Mouse (Mus musculus) heart, postnatal 14 days (tissue): ENCODE measurements around the gene Ikzf3. TPM values are rescaled to one million over a fixed set of nuclear protein-coding genes. Genes with fewer than 3 reads are reported as not detected.

Experiments
- DNase-seq, 2 experiments: peaks; one replicate each; pipeline ENCODE4 v3.0.0; 2021 to 2022
- intact Hi-C: fragments of 180-260 bp; cut with DNase I; formaldehyde crosslinking; loops from one replicate; pipeline ENCODE4 v1.15.1; 2025
- total RNA-seq, 2 experiments: library from RNA; stranded (reverse); gene quantifications; 2 replicates each; pipeline ENCODE4 v1.2.3; 2021

The Ikzf3 gene
- total RNA-seq, 2 experiments from 2014 or later, result 0.81 to 5.4 TPM

DNA sequence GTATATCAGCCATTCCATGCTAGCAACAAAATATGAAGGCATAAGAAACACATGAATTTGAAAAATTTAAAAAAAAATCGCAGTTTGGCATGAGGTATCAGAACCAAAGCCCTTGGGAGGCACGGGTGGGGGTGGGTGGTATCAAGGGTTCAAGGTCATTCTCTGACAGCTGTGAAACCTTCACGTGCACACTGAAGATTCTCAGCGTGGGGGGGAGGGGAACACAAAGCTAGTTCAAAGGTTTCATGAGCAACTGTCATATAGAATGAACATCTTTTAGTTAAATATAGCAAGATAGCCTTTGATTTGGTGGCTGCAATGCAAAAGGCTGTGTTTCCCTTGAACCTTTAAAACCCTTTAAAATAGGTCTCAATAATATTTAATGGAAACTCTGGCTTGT, 20.7 kb downstream of the Ikzf3 start:
- DNase-seq, result no peak
- intact Hi-C loops, result no loop called here

DNA sequence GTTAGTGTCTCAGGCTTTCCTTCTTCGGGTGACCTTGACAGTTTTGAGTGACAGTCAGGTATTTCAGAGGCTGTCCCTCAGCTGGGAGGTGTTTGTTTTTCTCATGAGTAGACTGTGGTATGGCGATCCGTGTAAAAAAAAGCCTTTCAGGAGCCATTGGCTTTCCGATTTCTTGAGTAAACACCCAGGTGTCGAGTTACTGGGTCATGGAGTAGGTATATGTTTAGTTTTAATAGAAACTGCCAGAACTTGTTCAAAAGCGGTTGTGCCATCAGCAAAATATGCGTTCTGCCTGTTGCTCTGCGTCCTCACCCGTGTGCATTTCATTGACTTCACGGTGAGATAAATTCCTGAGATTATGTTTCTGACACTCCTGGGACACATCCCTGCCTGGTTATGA, 25.4 kb downstream of the Ikzf3 start:
- intact Hi-C loops, result no loop called here
- DNase-seq, result no peak

DNA sequence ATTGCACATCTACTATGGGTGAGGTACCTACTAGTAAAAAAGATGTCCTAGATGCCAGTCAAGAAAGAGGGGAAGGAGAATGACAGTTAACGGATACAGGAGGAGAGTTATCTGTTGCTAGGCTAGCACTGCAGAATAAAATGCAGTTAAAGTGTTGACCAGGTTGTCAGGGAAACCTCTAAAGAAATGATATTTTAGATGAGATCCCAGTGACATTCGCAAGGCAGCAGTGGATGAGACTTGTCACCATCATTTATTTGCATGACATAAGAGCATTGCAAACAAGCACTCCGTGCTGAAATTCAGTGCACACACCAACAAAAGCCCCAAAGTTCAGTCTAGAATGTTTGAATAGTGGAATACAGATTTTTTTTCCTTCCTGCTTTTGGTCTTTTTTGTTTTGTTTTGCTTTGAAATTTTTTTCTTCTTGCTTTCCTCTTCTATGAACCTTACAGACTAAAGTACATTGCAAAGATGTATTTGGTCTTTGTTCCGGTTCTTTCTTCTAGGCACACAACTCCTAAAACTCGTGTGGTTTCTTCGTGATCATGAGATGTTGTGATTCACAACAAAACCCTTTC, 32.4 kb downstream of the Ikzf3 start:
- intact Hi-C loops, result no loop called here
- no peak for DNase-seq

DNA sequence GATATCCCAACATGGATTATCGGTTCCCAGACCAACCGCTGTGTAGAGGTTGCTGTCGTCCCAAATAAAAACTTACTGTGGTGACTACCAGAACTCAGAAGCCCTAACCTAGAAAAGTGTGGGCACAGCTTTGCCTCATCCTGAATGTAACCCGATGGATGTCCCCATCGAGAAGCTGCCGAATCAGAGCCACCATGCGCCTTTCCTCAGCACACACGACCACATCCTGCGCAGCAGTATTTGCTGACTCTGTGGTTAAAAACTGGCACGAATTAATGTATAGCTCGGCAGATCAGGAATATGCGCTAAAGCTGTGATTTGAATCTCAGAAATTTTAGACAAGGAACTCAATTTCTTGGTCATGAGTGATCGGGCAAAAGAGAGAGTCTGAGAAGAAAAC, 33.0 kb downstream of the Ikzf3 start:
- no peak for DNase-seq
- intact Hi-C loops, result no loop called here

DNA sequence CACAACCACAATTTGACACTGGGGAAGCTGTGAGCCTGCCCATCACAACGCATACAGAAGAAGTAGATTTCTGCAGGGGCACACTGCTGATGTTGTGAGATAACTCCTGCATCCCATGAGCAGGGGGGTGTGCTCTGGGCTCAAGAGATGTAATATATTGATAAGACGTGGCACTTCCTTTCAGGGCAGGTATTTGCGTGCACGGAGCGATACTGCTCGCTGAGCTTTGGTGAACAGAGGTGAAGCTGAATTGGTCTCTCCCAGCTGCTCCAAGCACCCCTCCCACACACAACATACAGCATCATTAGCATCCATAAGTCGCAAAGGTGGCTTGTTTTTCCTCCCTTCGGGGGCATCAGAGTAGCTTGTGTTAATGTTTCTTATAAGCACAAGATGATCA, 35.7 kb downstream of the Ikzf3 start:
- no peak for DNase-seq
- intact Hi-C loops, result no loop called here

DNA sequence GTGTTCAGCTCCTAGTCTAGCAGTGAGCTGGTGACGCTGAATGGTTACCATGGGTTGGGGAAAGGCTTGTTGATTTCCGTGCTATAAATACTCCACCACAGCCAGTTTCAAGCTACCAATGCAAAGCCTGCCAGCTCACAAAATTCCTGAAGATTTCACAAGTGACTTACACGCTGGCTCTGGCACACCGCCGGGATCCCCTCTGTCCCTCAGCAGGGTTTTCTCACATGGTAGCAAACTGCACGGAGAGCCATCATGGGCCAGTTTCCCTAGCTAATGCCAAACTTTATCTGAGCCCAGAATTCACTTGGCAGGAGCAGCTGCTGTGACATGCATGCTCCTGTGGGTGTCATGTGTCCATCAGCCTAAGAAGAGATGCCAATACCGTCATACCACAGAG, 36.4 kb downstream of the Ikzf3 start:
- intact Hi-C loops, result no loop called here
- DNase-seq, result peak; percentile 73 to 78

DNA sequence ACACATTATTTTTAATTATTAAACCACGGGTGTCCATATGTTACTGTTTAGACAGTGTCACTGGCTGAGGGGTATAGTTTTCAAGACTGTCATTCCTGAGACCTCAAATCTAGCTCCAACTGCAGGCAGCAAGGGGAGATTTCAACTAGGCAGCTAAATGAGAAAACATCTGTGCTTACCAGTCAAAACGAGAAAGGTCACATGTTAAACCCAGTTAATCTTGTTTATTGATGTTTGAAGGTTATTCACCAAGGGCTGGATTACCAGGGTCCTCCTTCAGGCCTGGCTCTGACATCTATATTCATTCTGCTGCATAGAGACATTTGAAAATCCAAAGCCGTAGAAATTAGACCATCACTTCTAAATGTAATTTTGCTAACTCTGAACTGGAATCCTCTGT, 40.9 kb downstream of the Ikzf3 start:
- no peak for DNase-seq
- intact Hi-C loops, result no loop called here

DNA sequence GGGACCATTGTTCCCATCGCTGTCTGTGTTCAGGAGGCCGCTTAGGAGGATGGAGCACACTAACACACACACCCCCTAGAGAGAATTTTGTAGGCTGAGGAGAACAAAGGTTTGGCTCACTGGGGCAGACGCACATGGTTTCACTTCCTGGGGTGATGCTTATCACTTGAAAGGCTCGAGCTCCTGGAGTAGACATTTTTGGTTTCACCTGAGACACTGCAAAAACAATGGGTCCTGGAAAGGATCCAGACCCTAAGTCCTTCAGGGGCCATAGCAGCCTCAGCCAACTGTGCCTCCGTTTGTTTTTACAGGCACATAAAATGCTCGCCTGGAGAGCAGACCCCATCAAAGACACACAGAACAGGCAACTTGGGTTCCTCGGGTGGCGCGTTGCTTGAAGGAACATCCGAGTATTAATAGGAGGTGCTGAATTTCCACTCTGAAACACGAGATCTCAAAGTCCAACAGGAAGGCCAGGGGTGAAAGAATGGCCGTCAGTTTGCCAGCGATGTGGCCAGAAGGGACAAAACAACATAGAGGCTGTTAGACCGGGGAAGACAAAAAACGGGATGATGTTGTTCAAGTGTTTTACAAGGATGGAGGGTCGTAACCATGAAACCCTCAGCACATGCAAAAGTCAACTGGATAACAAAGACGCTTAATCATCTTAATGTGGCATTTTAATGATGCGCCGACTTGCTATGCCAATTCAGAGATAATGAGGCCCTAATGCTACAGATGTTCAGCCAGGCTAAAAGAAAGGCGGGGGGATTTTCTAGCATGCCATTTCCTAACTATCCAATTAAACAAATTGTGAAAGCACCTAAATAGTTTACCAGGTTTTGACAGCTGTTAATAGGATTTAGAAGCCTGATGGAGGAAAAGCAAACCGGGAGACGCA, 48.2 kb downstream of the Ikzf3 start:
- intact Hi-C loops, result no loop called here
- peak in 1 of 2 experiments; percentile 6 for DNase-seq

DNA sequence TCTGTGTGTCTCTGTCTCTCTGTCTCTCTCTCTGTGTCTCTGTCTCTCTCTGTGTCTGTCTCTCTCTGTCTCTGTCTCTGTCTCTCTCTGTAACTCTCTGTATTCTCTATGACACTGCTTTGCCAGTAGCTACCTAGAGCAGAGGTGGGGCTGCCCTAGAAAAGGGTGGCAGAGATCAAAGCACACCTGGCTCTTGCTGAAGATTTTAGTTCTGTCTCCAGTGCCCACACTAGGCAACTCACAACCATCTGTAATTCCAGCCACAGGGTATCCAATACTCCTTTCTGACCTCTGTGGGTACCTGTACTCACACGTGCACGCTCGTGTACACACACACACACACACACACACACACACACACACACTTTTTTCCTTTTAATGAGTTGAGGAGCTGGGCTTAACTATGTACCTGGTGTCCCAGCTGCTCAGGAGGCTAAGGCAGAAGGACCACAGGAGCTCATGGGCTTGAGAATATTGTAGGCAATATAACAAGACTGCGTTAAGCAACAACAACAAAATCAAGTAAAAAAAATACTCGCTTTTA, 50.6 kb downstream of the Ikzf3 start:
- no peak for DNase-seq
- intact Hi-C loops, result no loop called here

DNA sequence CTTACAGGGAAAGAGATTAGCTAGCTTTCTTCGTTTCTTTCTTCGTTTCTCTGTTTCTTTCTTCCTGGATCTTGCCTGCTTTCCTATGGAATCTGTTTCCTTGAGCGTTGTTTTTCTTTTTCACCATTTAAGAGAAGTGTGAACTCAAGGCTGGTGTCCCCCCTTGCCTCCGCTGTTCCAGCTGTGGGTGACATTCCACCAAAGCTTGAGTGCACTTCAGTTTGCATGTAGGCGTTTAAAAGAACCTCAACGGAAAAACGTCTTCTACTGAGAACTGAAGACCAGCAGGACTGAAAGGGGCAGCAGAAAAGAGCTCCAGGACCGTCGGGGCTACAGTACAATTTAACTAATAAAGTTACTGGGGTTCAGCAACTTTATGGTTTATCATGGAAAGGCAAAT, 52.4 kb downstream of the Ikzf3 start:
- intact Hi-C loops, result no loop called here

DNA sequence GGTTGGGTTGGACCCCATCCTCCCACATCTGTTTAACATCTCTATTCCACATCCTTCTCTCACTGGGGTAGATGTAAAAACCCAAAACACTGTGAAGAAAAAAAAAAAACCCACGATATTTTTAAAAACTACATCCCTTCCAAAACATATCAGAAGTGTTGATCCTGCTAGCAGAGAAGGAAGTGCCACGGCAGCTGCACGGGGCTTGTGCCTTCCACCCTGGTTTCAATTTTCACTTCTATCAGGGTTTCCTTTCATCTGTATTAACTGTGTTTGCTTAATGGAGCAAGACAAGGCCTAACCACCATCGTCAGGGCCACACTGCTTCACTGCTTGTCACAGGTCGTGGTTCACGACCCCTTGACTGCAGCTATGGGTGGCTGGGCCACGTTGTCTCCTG, 52.9 kb downstream of the Ikzf3 start:
- intact Hi-C loops, result no loop called here
- DNase-seq, result no peak

More for the DNA sequence above, 52.4 kb downstream of the Ikzf3 start:
- DNase-seq, result no peak

DNA sequence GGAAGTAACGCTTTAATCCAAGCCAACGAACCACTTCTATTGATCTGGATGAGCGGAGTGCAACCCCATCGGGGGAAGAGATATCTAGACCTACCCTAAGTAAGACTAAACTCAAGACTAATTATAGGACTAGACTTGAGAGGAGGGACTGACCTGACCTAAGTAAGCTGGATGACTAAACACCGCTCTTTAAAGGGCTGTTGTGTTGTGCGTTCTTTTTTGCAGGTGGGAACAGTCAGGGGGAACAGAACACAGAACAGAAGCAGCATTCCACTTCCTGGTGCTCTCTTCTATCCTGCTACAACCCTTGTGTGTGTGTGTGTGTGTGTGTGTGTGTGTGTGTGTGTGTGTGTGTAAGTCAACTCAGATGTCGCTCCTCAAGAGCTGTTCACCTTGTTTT, 54.3 kb downstream of the Ikzf3 start:
- intact Hi-C loops, result no loop called here
- DNase-seq, result no peak

DNA sequence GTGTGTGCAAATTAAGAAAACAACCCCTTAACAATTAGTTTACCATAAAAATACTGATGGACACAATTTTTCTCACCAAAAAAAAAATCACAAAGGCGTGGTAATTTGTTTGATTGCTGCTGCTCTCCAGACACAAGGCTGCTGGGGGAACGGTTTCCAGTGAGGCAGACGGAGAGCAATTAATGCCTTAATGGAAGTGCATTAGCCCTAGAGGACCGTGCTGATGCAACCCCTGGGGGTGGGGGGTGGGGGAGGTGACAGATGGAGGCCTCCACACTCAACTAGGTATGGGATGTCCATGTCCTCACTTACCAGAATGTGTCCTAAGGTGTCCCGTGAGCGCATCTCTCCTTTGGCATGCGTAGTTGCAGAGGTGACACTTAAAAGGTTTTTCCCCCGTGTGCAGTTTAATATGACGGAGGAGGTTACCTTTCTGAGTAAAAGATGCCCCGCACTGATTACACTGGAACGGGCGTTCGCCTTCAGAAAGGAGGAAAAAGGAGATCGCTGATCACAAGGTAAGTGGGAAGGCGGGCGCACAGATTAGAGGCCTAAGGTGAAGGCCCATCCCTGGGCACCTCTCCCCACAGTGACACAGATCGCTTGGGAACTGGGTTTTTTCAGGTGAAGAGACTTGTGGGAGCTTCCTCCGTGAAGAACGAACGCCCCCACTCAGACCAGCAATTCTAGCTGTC, 57.1 kb downstream of the Ikzf3 start:
- DNase-seq, result no peak
- intact Hi-C loops, result no loop called here

DNA sequence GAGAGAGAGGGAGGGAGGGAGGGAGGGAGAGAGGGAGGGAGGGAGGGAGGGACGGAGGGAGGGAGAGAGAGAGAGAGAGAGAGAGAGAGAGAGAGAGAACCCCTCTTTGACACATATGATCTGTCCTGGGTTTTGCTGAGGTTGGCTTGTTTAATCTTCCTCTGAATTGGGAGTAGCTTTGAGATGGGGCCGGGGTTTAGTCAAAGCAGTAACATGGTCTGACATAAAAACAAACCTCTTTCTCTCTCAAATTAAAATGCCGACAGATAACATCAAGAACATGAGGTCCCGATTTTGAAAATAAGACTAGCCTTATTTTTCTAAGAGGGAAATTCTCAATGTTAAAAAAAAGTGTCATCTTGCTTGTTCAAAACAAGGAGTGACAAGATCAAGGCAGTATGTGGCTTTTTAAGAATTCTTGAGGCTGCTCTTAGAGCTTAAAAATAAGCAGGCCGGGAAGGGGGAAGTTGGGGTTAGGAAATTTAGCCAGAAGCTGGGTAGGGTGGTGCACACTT, 58.2 kb downstream of the Ikzf3 start:
- no peak for DNase-seq
- intact Hi-C loops, result no loop called here

DNA sequence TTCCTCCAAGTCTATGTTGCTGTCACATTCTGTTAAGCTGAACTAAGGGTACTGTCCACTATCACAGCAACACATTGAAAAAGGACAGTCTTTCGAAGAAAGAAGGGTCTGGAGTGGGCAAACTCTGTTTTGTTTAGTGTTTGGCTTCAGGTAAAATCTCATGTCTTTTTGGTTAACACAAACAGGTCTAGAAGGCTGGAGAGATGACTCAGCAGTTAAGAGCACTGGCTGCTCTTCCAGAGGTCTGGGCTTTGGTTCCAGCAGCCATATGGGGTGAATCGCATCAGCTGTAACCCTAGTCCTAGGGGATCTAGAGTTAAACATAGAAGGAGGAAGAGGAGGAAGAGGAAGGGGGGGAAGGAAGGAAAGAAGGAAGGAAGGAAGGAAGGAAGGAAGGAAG, 60.1 kb downstream of the Ikzf3 start:
- no peak for DNase-seq
- intact Hi-C loops, result no loop called here

DNA sequence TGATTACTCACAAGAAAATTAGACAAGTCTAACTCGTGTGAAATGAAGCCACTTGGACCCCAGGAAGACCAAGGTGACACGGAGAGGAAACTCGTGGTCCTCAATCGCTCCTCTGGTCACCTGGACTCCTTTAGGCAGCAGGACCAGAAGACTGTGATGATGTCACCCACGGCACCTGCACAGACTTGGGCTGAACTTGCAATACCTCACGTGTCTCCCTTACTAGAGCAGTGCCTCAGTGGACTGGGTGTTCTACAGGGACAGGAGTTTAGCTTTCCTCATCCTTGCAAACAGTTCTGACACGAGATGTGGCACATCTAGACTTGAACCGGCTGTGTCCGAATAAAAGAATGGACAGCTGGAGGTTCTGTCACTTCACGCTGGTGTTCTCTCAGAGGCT, 63.8 kb downstream of the Ikzf3 start:
- intact Hi-C loops, result no loop called here
- DNase-seq, result no peak

DNA sequence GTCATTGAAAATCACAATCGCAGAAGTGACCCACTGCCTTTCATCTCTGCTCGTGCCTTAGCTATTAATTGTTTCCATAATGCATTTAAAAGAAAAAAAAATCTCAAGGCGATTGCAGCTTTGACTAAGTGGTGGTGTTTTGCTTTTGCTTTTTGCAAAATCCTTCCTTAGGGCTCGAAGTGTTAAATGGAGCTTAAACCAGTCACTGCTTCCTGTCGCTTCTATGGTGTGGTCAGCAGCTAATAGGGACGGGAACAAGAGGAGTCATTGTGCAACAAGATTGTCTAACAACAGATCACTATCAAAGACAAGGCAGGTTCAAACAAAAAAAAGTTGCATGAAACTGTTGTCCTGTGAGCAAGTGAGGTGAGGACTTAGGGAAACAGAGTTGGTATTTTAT, 64.6 kb downstream of the Ikzf3 start:
- intact Hi-C loops, result no loop called here
- no peak for DNase-seq

DNA sequence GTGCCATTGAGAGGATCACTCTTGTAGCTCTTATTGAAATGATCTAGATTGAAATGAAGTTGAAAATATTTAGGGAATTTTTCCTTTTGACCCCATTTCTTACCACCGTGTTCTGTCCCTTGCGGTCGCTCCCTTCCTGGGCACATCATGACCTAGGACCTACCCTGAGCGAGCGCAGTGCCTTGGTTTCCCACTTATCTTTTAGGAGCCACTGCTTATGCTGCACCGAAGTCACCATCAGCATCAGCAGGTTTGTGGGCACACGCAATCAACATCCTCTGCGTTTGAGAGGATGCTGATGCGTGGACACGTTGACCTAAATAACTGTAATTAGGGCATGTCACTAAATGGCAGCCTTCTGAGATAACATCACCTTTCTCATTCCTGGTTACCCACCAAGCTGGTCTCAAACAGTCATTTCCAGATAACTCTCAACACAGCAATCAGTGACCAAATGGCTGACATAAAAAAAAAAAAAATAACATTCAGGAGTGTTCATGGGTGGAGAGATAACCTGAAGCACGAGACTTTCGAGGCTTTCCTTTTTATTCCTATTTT, 65.8 kb downstream of the Ikzf3 start:
- intact Hi-C loops, result no loop called here
- no peak for DNase-seq

DNA sequence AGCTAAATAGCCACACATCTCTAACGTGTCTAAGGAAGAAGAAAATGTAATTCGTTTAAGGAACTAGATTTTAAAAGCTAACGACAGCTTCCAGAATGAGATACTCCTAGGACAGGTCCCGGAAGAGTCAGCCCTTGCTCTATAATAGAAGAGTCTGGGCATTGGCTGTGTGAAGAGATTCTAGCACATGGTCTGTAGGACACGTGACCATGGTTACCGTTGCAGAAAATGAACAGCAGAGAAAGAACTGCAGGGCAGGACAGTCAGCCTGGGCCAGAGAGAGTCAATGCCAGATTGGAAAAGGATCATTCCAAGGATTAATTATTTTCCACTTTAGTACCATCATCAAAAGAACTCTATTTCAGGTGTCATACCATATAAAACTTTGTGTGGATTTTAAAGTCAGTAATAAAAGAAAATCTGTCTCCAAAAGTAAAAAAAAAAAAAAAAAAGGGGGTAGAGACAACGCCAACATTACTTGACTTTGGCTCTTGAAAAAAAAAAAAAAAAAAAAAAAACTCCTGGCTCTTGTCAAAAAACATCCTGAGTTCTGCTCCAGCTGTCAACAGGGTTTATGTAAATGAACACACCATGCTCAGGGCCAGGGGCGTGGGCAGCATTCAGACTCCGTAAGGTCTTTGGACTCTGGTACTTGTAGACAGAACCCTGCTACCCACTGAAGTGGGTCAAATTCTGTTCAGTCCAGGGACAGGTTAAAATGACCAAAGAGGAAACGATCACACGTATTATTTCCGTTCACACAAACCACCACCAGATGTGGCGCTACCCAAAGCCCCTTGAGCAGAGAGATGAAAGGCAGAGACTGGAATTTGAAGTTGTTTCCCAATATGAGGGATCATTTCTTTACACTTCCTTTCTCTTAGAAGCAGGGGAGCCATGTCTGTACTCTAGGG, 66.5 kb downstream of the Ikzf3 start:
- no peak for DNase-seq
- intact Hi-C loops, result no loop called here
